Mouse (Mus musculus) limb, embryonic 14.5 days (tissue): ENCODE data around the gene Slc6a8. TPM values are rescaled to one million over a fixed set of nuclear protein-coding genes. Genes with fewer than 3 reads are reported as not detected.
A peak's percentile ranks its signal among the peaks of the same experiment; 100 is the strongest.

Experiments
- ATAC-seq: fragments of 200-750 bp; cut with Nextera tagmentation; 2 replicates; pipeline ENCODE4 v1.8.0; 2017; ENCODE audit warnings: low read depth, moderate number of reproducible peaks, moderate TSS enrichment; ENCODE audit not compliant: low FRiP score
- DNase-seq: peaks from one replicate; pipeline ENCODE4 v3.0.0-alpha.2; 2015; ENCODE audit warnings: low spot score
- H3K27ac ChIP-seq: fragments of 300-500 bp; sonication (generic); replicated peaks from 2 replicates; pipeline ENCODE4 v1.5.1; 2014; ENCODE audit warnings: low read depth, mild to moderate bottlenecking, low read length, moderate library complexity, mixed read lengths
- H3K27me3 ChIP-seq: fragments of 300-500 bp; sonication (generic); 2 replicates; pipeline ENCODE4 v1.6.1; 2014; ENCODE audit warnings: low read length, mixed read lengths; ENCODE audit not compliant: control insufficient read depth, insufficient read depth
- H3K36me3 ChIP-seq: fragments of 300-500 bp; sonication (generic); 2 replicates; pipeline ENCODE4 v1.6.1; 2014; ENCODE audit warnings: mild to moderate bottlenecking, low read length, moderate library complexity, mixed read lengths; ENCODE audit not compliant: control insufficient read depth, insufficient read depth
- H3K4me1 ChIP-seq: fragments of 300-500 bp; sonication (generic); 2 replicates; pipeline ENCODE4 v1.6.1; 2014; ENCODE audit warnings: antibody characterized with exemption, low read length, mixed read lengths; ENCODE audit not compliant: control insufficient read depth, insufficient read depth
- H3K4me2 ChIP-seq: fragments of 300-500 bp; sonication (generic); replicated peaks from 2 replicates; pipeline ENCODE4 v1.6.1; 2014; ENCODE audit warnings: low read depth, mild to moderate bottlenecking, low read length, moderate library complexity; ENCODE audit not compliant: severe bottlenecking
- H3K4me3 ChIP-seq: fragments of 300-500 bp; sonication (generic); replicated peaks from 2 replicates; pipeline ENCODE4 v1.5.1; 2014; ENCODE audit warnings: low read length
- H3K9ac ChIP-seq: fragments of 300-500 bp; sonication (generic); 2 replicates; pipeline ENCODE4 v1.6.1; 2014; ENCODE audit warnings: mild to moderate bottlenecking, low read depth, low read length, moderate library complexity; ENCODE audit not compliant: severe bottlenecking
- H3K9me3 ChIP-seq: fragments of 300-500 bp; sonication (generic); 2 replicates; pipeline ENCODE4 v1.6.1; 2016; ENCODE audit warnings: low read length; ENCODE audit not compliant: control insufficient read depth
- POLR2A ChIP-seq: fragments of 200-500 bp; IDR thresholded peaks from 2 replicates; pipeline ENCODE4 v1.8.0; 2012; ENCODE audit warnings: inconsistent platforms, mild to moderate bottlenecking, moderate library complexity, borderline replicate concordance; ENCODE audit not compliant: insufficient read depth, insufficient read length; ENCODE audit errors: extremely low read depth
- WGBS: fragments of 180-500 bp; shearing (Covaris S2); extraction: QIAGEN DNeasy Blood & Tissue Kit; methylation state at CpG from one replicate; pipeline ENCODE4 v1.1.7; 2014; 5-methylcytosine and 5-hydroxymethylcytosine counted together
- polyA plus RNA-seq, 2 experiments: library from polyadenylated mRNA; depleted of rRNA in 1 of 2; stranded (reverse) in 1 of 2; unstranded in 1 of 2; fragments of >200 nt; fragmentation: Nextera tagmentation in 1 of 2; extraction: Ambion mirVana in 1 of 2; gene quantifications; 2 replicates each; pipeline versions ENCODE4 v1.2.1 to v1.2.3; 2012 to 2014

Gene Slc6a8
- 71.9 and 98.9 TPM in 2 replicates for polyA plus RNA-seq (2012; rRNA removed)
- 11.9 and 12.5 TPM in 2 replicates for polyA plus RNA-seq (2014; fragmentation: Nextera tagmentation; extraction: Ambion mirVana)

DNA sequence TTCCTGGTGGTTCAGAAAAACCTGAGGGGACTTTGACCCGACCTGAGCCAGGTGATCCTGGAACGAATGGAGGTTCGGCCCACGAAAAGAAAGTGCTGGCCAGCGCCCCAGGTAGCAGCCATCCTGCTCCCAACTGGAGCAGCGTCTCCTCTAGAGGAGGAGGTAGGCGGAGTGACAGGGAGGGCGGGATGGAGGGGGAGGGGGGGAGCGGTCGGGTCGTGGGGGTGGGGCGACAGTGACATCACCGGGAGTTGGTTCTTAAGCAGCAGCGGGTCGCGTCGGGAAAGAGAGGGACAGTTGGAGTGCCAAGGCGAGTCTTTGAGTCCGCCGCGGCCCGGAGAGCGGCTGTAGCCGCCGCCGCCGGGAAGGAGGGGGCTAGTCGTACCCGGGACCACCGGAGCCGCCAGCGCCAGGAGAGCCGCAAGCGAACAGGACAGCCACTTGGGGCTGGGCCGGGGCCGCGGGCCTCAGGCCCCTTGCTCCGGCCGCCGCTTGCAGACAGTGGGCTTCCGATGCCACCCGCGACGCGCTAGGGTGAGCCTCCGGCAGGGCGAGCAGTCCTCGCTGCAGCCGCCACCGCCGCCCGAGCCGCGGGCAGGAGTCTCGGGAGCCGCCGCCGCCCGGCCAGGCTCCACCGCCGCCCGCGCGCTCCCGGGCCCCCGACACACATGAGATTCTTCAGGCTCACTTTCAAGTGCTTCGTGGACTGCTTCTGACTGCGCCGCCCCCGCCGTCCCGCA, at the start of gene Slc6a8:
Gene Slc6a8, plus strand, starts transcription at position 272 of the 740 bp plus-strand sequence.
- ATAC-seq: peak; percentile 78
- Histone ChIP-seq H3K36me3 (peaks cover 9% of the 10 kb centered on the region; the same call in 1 of the 2 replicates), H3K9me3 (no peaks in the 10 kb centered on the region), H3K4me1 (0 out of 2 replicates have a peak, but pooled peaks cover 3% of the 10 kb centered on the region), H3K4me2 (peak within 1 kb of the TSS; percentile 64), H3K4me3 (peak within 1 kb of the TSS; percentile 55), H3K9ac (peak within 1 kb of the TSS; percentile 76), H3K27me3 (no peaks in the 10 kb centered on the region), H3K27ac (peak within 1 kb of the TSS; percentile 58)
- 15% methylated on average over 24 of the region's 72 CpGs for WGBS
- TF ChIP-seq POLR2A: peak; percentile 49; the same call in 1 of the 2 replicates
- peak; percentile 68 for DNase-seq

DNA sequence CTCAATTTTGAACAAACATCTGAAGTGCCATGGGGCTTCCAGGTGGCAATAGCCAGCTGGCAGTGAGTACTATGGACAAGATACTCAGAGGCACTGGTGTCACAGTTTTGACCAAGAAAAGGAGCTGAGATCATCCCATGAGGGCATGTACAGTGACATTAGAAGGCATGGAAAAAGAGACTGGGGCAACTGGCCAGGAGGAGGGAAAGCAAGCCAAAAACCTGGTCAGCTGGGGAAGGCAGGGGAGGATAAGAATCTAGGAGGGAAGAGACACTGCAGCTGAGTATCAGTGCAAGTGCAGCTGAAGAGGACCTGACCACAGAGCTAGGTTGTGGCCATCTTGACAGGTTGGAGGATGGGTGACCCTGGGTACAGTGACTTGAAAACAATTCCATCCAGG, 46.0 kb upstream of the Slc6a8 start:
- no peak for TF ChIP-seq POLR2A
- no peak for ATAC-seq
- no peak for DNase-seq
- Histone ChIP-seq H3K36me3 (no peaks in the 10 kb centered on the region), H3K4me3 (no peak overlapping the region), H3K4me2 (no peak overlapping the region), H3K9me3 (no peaks in the 10 kb centered on the region), H3K4me1 (no peaks in the 10 kb centered on the region), H3K27me3 (no peaks in the 10 kb centered on the region), H3K9ac (no peak overlapping the region), H3K27ac (no peak overlapping the region)

DNA sequence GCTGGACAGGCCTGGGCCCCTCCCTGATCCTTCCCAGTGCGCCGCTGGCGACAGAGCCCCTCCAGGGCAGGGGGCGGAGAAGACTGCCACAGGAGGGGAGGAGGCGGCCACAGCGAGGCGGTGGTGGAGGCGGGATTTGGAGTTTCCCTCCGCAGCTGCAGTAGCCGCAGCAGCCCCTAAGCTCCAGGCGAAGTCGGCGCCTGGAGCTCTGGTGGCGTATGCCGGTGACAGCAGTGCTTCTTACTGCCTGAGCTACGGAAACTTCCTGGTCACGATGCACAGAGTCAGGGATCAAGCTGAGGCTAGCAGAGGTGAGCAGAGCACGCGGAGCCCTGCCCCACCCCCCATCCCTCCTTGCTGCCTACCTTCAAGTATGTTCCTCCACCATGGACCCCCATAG, 37.5 kb upstream of the Slc6a8 start:
- no peaks in the 10 kb centered on the region for H3K36me3 ChIP-seq
- DNase-seq (no peak), ATAC-seq (no peak)
- H3K9ac ChIP-seq: no peak overlapping the region
- WGBS: 15% methylated on average over 18 of the region's 19 CpGs
- peaks cover 20% of the 10 kb centered on the region; the same call in 1 of the 2 replicates for H3K27me3 ChIP-seq
- H3K9me3 ChIP-seq: no peaks in the 10 kb centered on the region
- H3K4me2 ChIP-seq: peak overlapping the region; percentile 43
- H3K27ac ChIP-seq: no peak overlapping the region
- no peak for TF ChIP-seq POLR2A
- peak overlapping the region; percentile 16; the same call in 1 of the 2 replicates for H3K4me3 ChIP-seq
- no peaks in the 10 kb centered on the region for H3K4me1 ChIP-seq

DNA sequence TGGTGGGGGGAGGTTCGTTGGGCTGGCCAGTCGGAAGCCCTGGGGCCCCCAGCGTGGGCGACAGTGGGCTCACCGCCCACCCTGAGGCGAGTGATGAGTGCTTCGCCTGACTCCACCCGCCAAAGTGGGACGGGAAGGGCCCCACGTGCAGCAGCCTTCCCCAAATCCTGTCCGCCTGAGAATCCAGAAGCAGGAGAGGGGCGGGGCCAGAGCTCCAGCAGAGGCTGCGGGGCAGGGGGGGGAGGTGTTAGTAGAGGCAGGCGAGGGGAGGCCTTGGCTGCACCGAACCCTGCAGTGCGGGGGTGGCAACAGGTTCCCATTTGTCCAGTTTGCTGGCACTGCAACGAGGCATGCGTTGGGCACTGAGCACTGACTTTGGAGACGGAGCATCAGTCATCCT, 35.5 kb upstream of the Slc6a8 start:
- H3K4me3 ChIP-seq: peak overlapping the region; percentile 33
- ATAC-seq (no peak), DNase-seq (no peak)
- no peaks in the 10 kb centered on the region for H3K9me3 ChIP-seq
- no peak overlapping the region for H3K27ac ChIP-seq
- H3K9ac ChIP-seq: no peak overlapping the region
- H3K4me1 ChIP-seq: no peaks in the 10 kb centered on the region
- peak overlapping the region; percentile 51 for H3K4me2 ChIP-seq
- no peak for TF ChIP-seq POLR2A
- H3K27me3 ChIP-seq: peaks cover 24% of the 10 kb centered on the region; the same call in 1 of the 2 replicates
- WGBS: 26% methylated on average over 19 of the region's 19 CpGs
- no peaks in the 10 kb centered on the region for H3K36me3 ChIP-seq

DNA sequence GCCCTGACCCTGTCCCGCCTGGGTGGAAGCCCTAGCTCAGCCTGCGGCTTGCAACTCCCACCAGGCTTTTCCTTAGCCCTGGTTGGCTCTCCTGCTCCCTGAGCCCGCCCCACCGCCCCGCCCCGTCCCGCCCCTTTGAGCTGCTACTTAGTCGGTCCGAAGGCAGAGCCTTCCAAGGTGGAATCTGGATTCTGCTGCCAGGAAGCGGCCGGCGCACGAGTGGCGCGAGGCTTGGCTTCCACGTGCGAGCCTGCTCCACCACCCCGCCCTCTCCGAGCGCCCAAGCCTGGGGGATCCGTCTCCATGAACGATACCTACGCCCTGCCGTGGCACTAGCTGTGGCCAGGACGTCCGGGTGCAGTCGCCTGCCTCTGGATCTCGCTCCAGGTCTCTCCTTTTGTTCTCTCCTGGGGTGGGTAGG, 33.7 kb upstream of the Slc6a8 start, which contains the start of gene Dusp9:
Gene Dusp9, plus strand, starts transcription at position 165 of the 421 bp plus-strand sequence.
- H3K27ac ChIP-seq: no peak within 1 kb of the TSS
- peak; percentile 68; the same call in 1 of the 2 replicates for TF ChIP-seq POLR2A
- peak within 1 kb of the TSS; percentile 52 for H3K9ac ChIP-seq
- H3K4me3 ChIP-seq: peak within 1 kb of the TSS; percentile 37
- H3K36me3 ChIP-seq: no peaks in the 10 kb centered on the region
- DNase-seq (peak; percentile 67), ATAC-seq (peak; percentile 85)
- peak within 1 kb of the TSS; percentile 60 for H3K4me2 ChIP-seq
- H3K27me3 ChIP-seq: peaks cover 24% of the 10 kb centered on the region; the same call in 1 of the 2 replicates
- no peaks in the 10 kb centered on the region for H3K9me3 ChIP-seq
- 23% methylated on average over 17 of the region's 28 CpGs for WGBS
- H3K4me1 ChIP-seq: no peaks in the 10 kb centered on the region
